Mouse (Mus musculus) lung, postnatal 0 days (tissue): ENCODE data around the gene Pla2g4d.

ENCODE experiments used
- CTCF ChIP-seq: IDR thresholded peaks from 2 replicates; pipeline ENCODE4 v1.5.1; 2016; ENCODE audit warnings: antibody characterized with exemption, mild to moderate bottlenecking
- EP300 ChIP-seq: IDR thresholded peaks from 2 replicates; pipeline ENCODE4 v1.6.1; 2016; ENCODE audit warnings: antibody characterized with exemption, mild to moderate bottlenecking, control low read depth

- no peak for TF ChIP-seq CTCF
- no peak for TF ChIP-seq EP300
Measured at GRCm38 (mm10) chr2:120331575-120331974, 42.6 kb upstream of the Pla2g4d start.
